Mouse (Mus musculus) cerebellum, adult 2 months (tissue): ENCODE measurements around the gene Cfap58.

Experiments
- CTCF ChIP-seq: fragments of 200-500 bp; IDR thresholded peaks from 2 replicates; pipeline ENCODE4 v1.5.1; 2011; ENCODE audit warnings: low read depth, mild to moderate bottlenecking, control low read depth, low read length, moderate library complexity, borderline replicate concordance; ENCODE audit not compliant: insufficient read depth
- POLR2A ChIP-seq: fragments of 200-500 bp; IDR thresholded peaks from 2 replicates; pipeline ENCODE4 v1.6.1; 2011; ENCODE audit warnings: low read length, control low read depth, borderline replicate concordance; ENCODE audit not compliant: insufficient read depth

DNA sequence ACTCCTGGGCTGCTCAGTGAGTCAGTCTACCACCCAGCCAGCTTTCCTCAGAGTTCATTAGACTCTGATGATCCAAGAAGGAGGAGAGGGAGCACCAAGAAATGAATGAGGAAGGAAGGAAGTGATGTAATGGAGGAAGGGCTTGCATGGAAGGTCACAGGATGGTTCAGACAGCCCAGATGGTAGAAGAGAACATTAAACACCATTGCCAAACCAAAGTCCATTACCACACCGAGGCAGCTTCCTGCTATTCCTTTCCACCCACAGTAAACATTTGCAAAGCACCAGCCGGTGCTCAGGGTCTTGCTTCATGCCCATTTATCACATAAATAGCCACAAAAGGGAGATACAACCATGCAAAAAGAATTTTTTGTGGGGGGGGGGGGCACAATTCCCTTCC is 89.4 kb downstream of the Cfap58 start:
- no peak for TF ChIP-seq CTCF
- no peak for TF ChIP-seq POLR2A
